Mouse (Mus musculus): ENCODE measurements around the gene Mob3c.

Mob3c gene

GRCm38 (mm10) chr4:115835576-115835975 is 7.7 kb downstream of the Mob3c start:
- no peak for DNase-seq

GRCm38 (mm10) chr4:115838196-115838595 is 10.3 kb downstream of the Mob3c start:
- no peak for DNase-seq

- peak; percentile 88 to 91 for DNase-seq
Observed at GRCm38 (mm10) chr4:115838696-115839641, 11.1 kb downstream of the Mob3c start, which contains the start of gene Mknk1. Gene Mknk1, plus strand, starts transcription at chr4:115839198.

GRCm38 (mm10) chr4:115839956-115840355 is 12.1 kb downstream of the Mob3c start:
- peak in 1 of 2 experiments; percentile 13 for DNase-seq

- no peak for DNase-seq
Observed at GRCm38 (mm10) chr4:115840842-115841241, 12.9 kb downstream of the Mob3c start.

GRCm38 (mm10) chr4:115846656-115847055 is 18.8 kb downstream of the Mob3c start:
- no peak for DNase-seq

DNA sequence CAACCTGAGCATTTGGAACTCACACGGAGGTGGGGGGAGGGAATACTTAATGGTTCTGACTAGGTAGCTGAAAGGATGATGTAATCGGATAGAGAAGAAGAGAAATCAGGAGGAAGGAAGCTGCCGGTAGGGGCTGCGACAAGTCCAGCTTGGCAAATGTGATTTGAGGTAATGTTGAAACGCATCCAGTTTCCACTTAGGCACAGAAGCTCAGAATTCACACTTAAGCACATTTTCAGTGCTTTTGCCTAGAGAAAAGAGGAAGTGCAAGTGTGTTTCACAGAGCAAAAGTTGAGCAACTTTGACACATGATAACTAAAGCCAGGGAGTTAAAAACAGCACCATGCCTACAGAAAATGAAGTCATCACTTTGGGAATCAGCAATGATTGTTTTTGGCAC is 19.5 kb downstream of the Mob3c start:
- no peak for DNase-seq

DNA sequence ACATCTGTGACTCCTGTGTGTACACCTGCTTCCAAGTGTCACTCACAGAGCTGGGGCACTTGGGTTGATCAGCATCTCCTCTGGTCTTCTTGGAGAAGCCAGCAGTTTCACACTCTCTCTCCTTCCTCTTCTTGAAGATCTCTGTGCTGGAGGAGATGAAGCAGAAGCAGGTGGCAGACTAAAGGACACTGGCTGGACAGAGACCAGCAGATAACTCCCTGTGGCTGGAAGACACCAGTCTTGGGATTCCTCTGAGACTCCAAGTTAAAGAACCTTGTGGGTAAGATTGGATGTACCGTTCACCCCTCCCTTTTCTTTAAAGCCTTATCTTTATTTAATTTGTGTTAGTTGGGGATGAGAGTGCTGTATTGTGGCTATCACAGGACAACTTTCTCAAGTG is 20.2 kb downstream of the Mob3c start:
- no peak for DNase-seq

- DNase-seq, result no peak
Observed at GRCm38 (mm10) chr4:115848990-115849677, 21.2 kb downstream of the Mob3c start.

GRCm38 (mm10) chr4:115850111-115850510 is 22.2 kb downstream of the Mob3c start:
- no peak for DNase-seq

GRCm38 (mm10) chr4:115850631-115851030 is 22.7 kb downstream of the Mob3c start:
- DNase-seq, result no peak

GRCm38 (mm10) chr4:115851569-115851968 is 23.7 kb downstream of the Mob3c start:
- no peak for DNase-seq

- no peak for DNase-seq
Observed at GRCm38 (mm10) chr4:115855100-115855499, 27.2 kb downstream of the Mob3c start.

DNA sequence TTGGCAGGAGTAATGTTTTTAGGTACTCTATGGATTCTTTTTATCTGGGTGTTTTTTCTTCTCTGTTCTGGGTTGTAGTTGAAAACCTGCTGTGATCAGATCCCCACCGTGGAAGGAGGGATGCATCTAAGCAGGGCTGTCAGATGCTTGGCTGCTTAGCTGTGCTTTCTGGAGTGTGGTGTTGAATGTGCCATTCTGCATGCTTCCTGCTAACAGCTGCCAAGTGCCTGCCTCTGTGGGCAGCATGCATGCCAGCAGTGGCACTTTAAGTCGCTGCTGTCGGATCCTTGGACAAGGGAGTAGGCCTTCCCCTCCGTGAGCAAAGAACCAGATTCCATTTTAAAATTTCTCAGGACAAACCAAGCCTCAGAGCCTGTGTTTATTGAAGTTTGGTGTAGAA is 27.7 kb downstream of the Mob3c start:
- DNase-seq, result no peak

GRCm38 (mm10) chr4:115856282-115856681 is 28.4 kb downstream of the Mob3c start:
- DNase-seq, result no peak

GRCm38 (mm10) chr4:115857293-115857883 is 29.5 kb downstream of the Mob3c start:
- DNase-seq, result no peak

DNA sequence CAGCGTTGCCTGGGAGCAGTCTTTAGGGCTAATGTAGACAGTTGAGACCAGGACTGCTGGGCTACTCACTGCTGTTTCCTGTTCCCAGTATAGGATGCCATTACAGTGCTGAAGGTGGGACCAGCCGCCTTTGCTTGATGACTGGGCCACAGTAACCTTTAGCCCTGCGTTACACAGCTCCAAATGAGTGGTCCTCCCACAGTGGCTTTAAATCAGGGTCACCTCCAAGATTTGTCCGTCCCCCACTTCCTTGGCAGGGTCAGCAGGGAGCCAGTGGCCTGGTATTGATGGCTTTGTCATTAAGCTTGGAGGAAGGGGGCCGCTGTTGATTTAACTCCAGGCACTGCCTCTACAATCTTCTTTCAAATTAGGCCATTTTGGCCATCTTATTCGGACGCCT is 35.5 kb downstream of the Mob3c start:
- DNase-seq, result no peak

DNA sequence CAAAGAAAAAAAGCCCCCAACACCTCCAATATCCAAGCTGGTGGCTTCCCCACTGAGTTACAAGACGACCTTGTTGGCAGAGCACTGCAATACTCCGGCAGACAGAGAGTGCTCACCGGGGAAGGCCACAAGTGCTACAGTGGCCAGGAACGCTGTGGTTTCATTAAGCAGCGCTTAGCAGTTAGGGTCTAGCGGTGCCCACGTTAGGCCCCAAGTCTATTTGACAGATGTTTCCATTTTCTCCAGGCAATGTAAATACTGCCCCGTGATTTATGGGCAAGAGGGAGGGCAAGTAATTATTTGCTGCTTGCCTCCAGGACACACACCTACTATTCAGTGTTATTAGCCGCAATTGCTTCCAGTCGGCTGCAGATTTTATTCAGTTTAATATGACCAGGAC is 36.0 kb downstream of the Mob3c start:
- DNase-seq, result no peak

- no peak for DNase-seq
Observed at GRCm38 (mm10) chr4:115869512-115870210, 41.8 kb downstream of the Mob3c start.

GRCm38 (mm10) chr4:115873231-115873630 is 45.3 kb downstream of the Mob3c start:
- no peak for DNase-seq

DNA sequence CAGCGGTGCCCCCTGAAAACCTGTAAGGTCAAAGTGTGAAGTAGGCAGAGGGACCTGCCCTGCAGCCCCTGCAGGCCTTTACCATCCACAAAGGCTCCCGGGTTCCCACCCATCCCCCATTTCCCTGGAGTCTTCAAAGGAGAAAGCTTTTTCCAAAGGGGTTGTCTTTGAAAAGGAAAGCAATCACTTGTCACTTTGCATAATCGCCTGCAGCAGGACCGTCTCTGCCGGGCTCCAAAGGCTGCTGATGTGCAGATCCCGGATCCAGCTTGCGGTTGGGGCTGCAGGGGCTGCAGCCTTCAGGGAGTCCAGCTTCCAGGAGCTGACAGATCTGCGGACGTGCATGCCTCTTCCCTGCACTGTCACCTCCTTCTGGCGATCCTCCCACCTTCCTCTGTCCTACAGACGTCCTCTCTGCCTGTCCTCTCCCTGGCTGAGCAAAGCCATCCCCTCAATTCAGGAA is 50.4 kb downstream of the Mob3c start:
- no peak for DNase-seq

- DNase-seq, result no peak
Observed at GRCm38 (mm10) chr4:115878828-115879227, 50.9 kb downstream of the Mob3c start.

GRCm38 (mm10) chr4:115881183-115881582 is 53.3 kb downstream of the Mob3c start:
- no peak for DNase-seq
